Mouse (Mus musculus): ENCODE data around the gene Pnpo.
A peak's percentile ranks its signal among the peaks of the same experiment; 100 is the strongest.

Gene Pnpo

DNA sequence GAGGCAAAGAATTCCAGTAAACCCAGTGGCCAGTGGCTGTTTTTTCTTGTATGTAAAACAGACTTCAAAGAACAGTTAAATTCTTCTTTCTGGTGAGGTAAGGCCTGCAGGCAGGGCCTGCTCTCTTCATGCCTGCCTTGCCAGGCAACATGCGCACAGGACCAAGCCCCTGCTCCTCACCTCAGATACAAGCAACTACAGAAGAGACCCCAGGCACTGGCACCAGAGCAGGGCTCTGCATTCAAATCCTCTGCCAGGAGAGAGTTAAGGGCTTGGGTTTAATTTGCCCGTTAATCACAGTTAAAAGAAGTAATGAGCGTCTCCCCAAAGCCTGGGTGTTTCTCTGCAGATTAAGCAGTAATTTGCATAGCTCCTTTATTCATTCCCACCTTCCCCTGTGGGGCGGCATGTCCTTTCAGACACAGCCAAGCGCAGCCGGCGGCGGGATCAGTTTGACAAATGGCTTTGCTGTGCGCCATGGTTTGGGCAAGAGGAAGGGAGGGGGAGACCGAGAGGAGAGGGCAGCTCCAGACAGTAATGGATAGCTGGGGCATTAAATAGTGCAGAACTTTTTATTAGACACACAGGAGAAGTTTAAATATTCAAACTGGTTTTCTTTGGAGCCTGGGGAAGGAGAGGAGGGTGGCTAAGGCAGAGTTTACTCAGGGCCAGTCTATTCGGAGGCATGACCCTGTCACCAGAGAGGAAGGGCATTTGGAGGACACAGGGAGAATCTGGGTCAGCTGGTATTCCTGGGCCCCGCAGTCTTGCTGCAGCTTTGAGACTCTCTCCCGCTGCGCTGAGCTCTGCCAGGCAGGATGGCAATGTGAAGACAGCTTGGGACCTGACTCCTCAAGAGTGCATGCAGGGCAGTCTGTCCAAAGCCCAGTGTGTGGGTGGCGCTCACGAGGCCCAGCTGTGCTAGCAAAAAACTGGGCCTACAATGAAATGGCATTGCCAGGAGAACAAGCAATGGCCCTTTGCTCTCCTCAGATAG lies 40.8 kb downstream of the Pnpo start:
- peak in 1 of 2 experiments; percentile 27 for DNase-seq

DNA sequence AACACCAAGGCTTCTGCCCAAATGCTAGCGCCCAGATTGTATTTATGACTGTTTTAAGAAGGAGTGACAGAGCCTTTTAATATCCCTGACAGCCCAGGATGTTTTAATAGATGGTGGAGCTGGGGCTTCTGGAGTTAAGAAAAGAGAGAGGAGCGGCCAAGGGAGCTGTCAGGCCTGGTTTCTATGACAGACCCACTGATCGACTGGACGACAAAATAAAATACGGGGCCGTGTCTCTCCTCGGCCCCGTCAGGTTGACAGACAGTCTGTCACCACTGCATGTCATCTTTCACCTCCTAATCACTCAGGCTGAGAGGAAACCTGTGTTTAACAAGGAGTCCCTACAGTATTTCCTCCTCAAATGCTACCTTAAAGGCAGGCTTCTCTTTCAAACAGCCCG lies 42.5 kb downstream of the Pnpo start:
- no peak for DNase-seq

GRCm38 (mm10) chr11:96899449-96900306 lies 44.1 kb downstream of the Pnpo start:
- no peak for DNase-seq

DNA sequence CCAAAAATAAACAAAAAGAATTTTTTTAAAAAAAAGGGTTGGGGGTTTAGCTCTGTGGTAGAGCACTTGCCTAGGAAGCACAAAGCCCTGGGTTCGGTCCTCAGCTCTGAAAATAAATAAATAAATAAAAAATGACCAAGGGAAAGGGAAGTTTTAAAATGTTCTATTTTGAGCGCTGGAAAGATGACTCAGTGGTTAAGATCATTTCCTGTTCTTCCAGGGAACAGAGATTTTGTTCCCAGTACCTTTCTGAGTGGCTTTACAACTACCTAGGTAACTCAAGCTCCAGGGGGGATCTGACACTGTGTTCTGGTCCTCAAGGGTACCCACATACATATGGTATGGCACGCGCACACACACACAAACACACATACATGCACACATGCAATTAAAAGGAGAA lies 47.9 kb downstream of the Pnpo start:
- DNase-seq = no peak

GRCm38 (mm10) chr11:96893203-96893842 lies 50.5 kb downstream of the Pnpo start:
- DNase-seq = no peak

GRCm38 (mm10) chr11:96891784-96892527 lies 51.8 kb downstream of the Pnpo start:
- no peak for DNase-seq

Data from cerebellum, postnatal 36 days (tissue).